Mouse (Mus musculus) stomach, embryonic 14.5 days (tissue): ENCODE data around the gene Wwc1. TPM values are rescaled to one million over a fixed set of nuclear protein-coding genes. Genes with fewer than 3 reads are reported as not detected.
A peak's percentile ranks its signal among the peaks of the same experiment; 100 is the strongest.

ENCODE experiments used
- ATAC-seq: fragments of 200-750 bp; cut with Nextera tagmentation; 2 replicates; pipeline ENCODE4 v1.8.0; 2017; ENCODE audit warnings: low read depth, moderate TSS enrichment; ENCODE audit not compliant: insufficient number of reproducible peaks, insufficient read depth, low FRiP score
- H3K27ac ChIP-seq: fragments of 300-500 bp; sonication (generic); 2 replicates; pipeline ENCODE4 v1.5.1; 2014; ENCODE audit warnings: mild to moderate bottlenecking, low read length, moderate library complexity, mixed read lengths
- H3K27me3 ChIP-seq: fragments of 300-500 bp; sonication (generic); 2 replicates; pipeline ENCODE4 v1.6.1; 2014; ENCODE audit warnings: low read length, control low read depth, mixed read lengths; ENCODE audit not compliant: control insufficient read depth, insufficient read depth
- H3K36me3 ChIP-seq: fragments of 300-500 bp; sonication (generic); 2 replicates; pipeline ENCODE4 v1.6.1; 2014; ENCODE audit warnings: mild to moderate bottlenecking, control low read depth, low read length, moderate library complexity, mixed read lengths; ENCODE audit not compliant: control insufficient read depth, insufficient read depth
- H3K4me1 ChIP-seq: fragments of 300-500 bp; sonication (generic); 2 replicates; pipeline ENCODE4 v1.6.1; 2014; ENCODE audit warnings: low read length, control low read depth, mixed read lengths; ENCODE audit not compliant: control insufficient read depth, insufficient read depth
- H3K4me2 ChIP-seq: fragments of 300-500 bp; sonication (generic); replicated peaks from 2 replicates; pipeline ENCODE4 v1.6.1; 2014; ENCODE audit warnings: low read depth, low read length, control low read depth
- H3K4me3 ChIP-seq: fragments of 300-500 bp; sonication (generic); 2 replicates; pipeline ENCODE4 v1.5.1; 2014; ENCODE audit warnings: low read depth, low read length, control low read depth
- H3K9ac ChIP-seq: fragments of 300-500 bp; sonication (generic); replicated peaks from 2 replicates; pipeline ENCODE4 v1.6.1; 2014; ENCODE audit warnings: low read depth, mild to moderate bottlenecking, control low read depth, low read length, moderate library complexity, mixed read lengths
- H3K9me3 ChIP-seq: fragments of 300-500 bp; sonication (generic); 2 replicates; pipeline ENCODE4 v1.6.1; 2016; ENCODE audit warnings: low read depth, low read length, control low read depth; ENCODE audit not compliant: control insufficient read depth
- WGBS: fragments of 180-500 bp; shearing (Covaris S2); extraction: QIAGEN DNeasy Blood & Tissue Kit; methylation state at CpG from one replicate; pipeline ENCODE4 v1.1.7; 2014; 5-methylcytosine and 5-hydroxymethylcytosine counted together
- polyA plus RNA-seq: library from polyadenylated mRNA; unstranded; fragments of >200 nt; fragmentation: Nextera tagmentation; extraction: Ambion mirVana; gene quantifications from 2 replicates; pipeline ENCODE4 v1.2.1, GENCODE M21; 2014

The Wwc1 gene
- polyA plus RNA-seq, 1 experiment from 2014 or later = 6.8 TPM

DNA sequence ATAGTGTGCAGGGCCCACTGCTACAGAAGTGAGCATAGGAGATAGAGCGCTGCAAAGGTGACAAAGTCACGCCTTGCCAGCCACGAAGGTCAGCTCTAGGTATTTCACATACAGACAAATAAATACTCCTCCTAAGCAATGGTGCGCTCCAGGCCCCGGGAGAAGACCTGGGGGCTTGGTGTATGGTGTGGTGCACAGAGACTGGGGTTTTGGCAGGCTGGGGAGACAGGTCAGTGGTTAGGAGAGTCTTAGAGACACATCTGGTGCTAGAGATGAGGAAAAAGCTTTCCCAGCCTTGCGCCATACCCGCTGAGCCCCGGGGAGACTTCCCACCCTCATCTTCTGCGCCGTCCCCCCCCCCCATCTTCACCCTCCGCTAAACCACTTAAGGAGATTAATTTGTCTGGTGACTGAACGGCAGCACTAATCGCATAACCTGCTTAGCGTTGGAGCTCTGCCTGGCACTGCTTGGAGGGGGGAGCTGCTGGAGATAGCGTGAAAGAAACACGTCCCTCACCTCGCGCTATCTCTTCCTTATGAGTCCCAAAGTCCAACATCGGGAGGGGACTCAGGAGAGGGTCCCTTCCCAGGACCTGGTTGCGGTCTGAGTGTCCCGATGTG, 106.6 kb downstream of the Wwc1 start:
- no peaks in the 10 kb centered on the region; the same call in 1 of the 2 replicates for H3K36me3 ChIP-seq
- no peak overlapping the region for H3K27ac ChIP-seq
- no peaks in the 10 kb centered on the region for H3K27me3 ChIP-seq
- H3K4me3 ChIP-seq = no peak overlapping the region
- no peaks in the 10 kb centered on the region for H3K9me3 ChIP-seq
- H3K4me2 ChIP-seq = 0 out of 2 replicates have a peak overlapping the region, but pooled peaks have one; percentile 10
- no peak for ATAC-seq
- no peaks in the 10 kb centered on the region for H3K4me1 ChIP-seq
- 27% methylated on average over 20 of the region's 21 CpGs for WGBS
- no peak overlapping the region for H3K9ac ChIP-seq

GRCm38 (mm10) chr11:35870961-35871360, 109.4 kb downstream of the Wwc1 start:
- Histone ChIP-seq H3K27me3 (no peaks in the 10 kb centered on the region), H3K4me2 (no peak overlapping the region), H3K4me3 (no peak overlapping the region), H3K36me3 (no peaks in the 10 kb centered on the region; the same call in 1 of the 2 replicates), H3K4me1 (no peaks in the 10 kb centered on the region), H3K27ac (no peak overlapping the region), H3K9me3 (no peaks in the 10 kb centered on the region), H3K9ac (no peak overlapping the region)
- ATAC-seq = no peak
- 93% methylated on average over 9 of the region's 9 CpGs for WGBS

DNA sequence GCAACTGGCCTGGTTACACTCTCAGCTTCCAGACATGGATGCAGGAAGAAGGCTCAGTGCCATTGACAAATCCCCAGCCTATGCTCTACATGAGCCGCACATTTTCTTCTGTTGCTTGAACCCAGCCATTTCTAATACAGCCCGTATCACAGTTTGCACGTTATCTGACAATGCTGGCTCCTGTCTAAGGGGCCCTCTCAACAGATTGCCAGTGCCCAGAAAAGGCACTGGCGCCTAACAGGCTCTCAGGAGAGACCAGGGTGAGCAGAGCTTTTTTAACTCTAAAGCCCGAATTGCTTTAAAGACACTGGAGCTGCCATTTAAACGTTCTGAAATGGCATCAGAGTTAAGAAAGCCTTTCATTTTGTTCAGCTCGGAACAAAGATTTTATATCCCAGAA, 114.2 kb downstream of the Wwc1 start:
- no peak overlapping the region for H3K4me3 ChIP-seq
- no peak overlapping the region for H3K9ac ChIP-seq
- H3K4me1 ChIP-seq = peaks cover 6% of the 10 kb centered on the region; the same call in 1 of the 2 replicates
- H3K4me2 ChIP-seq = no peak overlapping the region
- H3K27me3 ChIP-seq = no peaks in the 10 kb centered on the region
- ATAC-seq = no peak
- H3K27ac ChIP-seq = no peak overlapping the region
- H3K9me3 ChIP-seq = no peaks in the 10 kb centered on the region
- no peaks in the 10 kb centered on the region; the same call in 1 of the 2 replicates for H3K36me3 ChIP-seq
- WGBS = 82% methylated on average over 7 of the region's 7 CpGs

DNA sequence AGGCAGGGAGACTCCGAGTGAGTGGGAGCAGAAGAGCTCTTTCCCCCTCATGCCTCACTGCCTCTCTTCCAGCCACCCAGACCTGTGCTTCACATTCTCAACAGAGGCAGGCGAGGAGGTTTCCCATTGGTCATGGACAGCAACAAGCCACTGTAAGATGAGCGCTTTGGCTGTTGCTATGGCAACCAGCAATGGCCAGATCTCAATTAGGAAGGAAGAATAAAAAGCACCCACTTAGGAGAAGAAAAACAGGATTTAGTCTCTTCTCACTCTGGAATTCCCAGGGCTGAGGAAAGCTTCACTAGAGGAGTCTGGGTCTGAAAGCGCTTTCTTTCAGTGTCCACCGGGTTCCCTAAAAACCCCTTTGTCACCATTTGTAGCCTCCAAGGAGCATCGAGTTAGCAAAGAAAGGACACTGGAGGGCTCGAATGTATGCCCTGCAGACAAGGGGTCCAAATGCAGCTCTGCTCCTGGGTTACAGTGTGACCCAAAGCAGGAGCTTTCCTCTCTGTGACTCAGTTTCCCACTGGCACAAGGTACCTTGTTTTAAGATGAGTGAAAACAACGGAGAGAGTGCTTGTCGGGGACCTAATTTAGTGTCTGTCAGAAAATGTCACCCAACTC, 115.2 kb downstream of the Wwc1 start:
- H3K36me3 ChIP-seq = no peaks in the 10 kb centered on the region; the same call in 1 of the 2 replicates
- H3K27me3 ChIP-seq = no peaks in the 10 kb centered on the region
- WGBS = 38% methylated on average over 9 of the region's 9 CpGs
- no peaks in the 10 kb centered on the region for H3K9me3 ChIP-seq
- peaks cover 6% of the 10 kb centered on the region; the same call in 1 of the 2 replicates for H3K4me1 ChIP-seq
- H3K4me2 ChIP-seq = no peak overlapping the region
- no peak overlapping the region for H3K4me3 ChIP-seq
- no peak overlapping the region for H3K27ac ChIP-seq
- peak; percentile 59; the same call in 1 of the 2 replicates for ATAC-seq
- H3K9ac ChIP-seq = no peak overlapping the region

GRCm38 (mm10) chr11:35863653-35864052, 116.7 kb downstream of the Wwc1 start:
- Histone ChIP-seq H3K27me3 (no peaks in the 10 kb centered on the region), H3K4me1 (peaks cover 6% of the 10 kb centered on the region; the same call in 1 of the 2 replicates), H3K27ac (no peak overlapping the region), H3K36me3 (no peaks in the 10 kb centered on the region), H3K9me3 (no peaks in the 10 kb centered on the region), H3K9ac (no peak overlapping the region), H3K4me3 (no peak overlapping the region), H3K4me2 (no peak overlapping the region)
- no peak for ATAC-seq
- WGBS = 91% methylated on average over 5 of the region's 5 CpGs

DNA sequence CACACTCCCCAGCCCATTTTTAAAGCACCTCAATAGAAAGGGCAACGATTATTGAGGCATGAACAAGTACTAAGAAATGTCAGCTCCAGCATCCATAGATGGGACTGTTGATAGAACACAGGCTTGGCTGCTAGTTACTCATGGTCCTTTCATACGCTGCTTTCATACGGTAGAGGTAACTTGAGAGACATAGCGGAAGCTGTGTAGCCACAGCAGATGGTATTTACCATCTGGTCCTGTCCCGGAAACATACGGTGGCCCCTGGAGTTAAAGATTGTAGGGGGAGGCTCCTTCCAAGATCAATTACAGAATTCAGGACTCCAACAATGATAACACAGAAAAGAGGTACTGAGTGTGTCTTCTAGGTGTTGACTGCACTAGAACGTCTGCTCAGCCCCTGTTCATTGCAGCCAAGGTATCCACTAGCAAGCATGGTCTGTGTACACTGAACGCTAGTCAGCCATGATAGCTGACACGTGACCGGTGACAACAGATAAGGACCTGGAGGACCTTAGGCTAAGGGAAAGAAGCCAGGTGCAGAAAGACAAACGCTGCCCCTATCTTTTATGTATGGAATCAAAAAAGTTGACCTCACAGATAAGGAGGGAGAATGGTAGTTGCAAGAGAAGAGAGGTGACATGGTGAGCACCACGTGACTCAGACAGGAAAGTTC, 122.8 kb downstream of the Wwc1 start:
- no peaks in the 10 kb centered on the region for H3K9me3 ChIP-seq
- ATAC-seq = no peak
- H3K9ac ChIP-seq = no peak overlapping the region
- no peak overlapping the region for H3K27ac ChIP-seq
- H3K27me3 ChIP-seq = no peaks in the 10 kb centered on the region
- no peaks in the 10 kb centered on the region for H3K4me1 ChIP-seq
- no peak overlapping the region for H3K4me3 ChIP-seq
- H3K4me2 ChIP-seq = no peak overlapping the region
- WGBS = 74% methylated on average over 12 of the region's 12 CpGs
- peaks cover 3% of the 10 kb centered on the region; the same call in 1 of the 2 replicates for H3K36me3 ChIP-seq

GRCm38 (mm10) chr11:35856359-35857040, 123.8 kb downstream of the Wwc1 start:
- no peak overlapping the region for H3K4me2 ChIP-seq
- no peaks in the 10 kb centered on the region for H3K27me3 ChIP-seq
- no peak overlapping the region for H3K27ac ChIP-seq
- peaks cover 3% of the 10 kb centered on the region; the same call in 1 of the 2 replicates for H3K36me3 ChIP-seq
- H3K9me3 ChIP-seq = no peaks in the 10 kb centered on the region
- 59% methylated on average over 11 of the region's 11 CpGs for WGBS
- no peak overlapping the region for H3K4me3 ChIP-seq
- H3K4me1 ChIP-seq = no peaks in the 10 kb centered on the region
- no peak for ATAC-seq
- H3K9ac ChIP-seq = no peak overlapping the region

DNA sequence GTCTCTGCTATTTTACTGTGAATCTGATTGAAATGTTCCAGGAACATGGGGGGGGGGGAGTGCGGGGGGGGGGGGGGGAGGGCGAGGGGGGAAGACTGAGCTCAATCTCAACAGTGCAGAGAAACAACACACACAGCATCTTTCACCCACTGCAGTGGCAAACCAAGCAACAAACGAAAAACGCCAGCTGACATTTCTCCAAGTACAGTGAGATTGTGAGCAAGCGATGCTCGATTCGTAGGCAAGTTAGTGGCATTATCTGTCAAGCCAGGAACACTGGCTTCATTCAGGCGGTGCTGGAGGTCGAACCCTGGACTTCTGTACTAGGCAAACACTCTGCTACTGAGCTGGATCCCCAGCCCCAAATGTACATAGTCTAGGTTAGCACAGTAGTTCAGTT, 124.8 kb downstream of the Wwc1 start:
- ATAC-seq = no peak
- H3K27ac ChIP-seq = no peak overlapping the region
- H3K4me3 ChIP-seq = no peak overlapping the region
- peaks cover 3% of the 10 kb centered on the region; the same call in 1 of the 2 replicates for H3K36me3 ChIP-seq
- no peaks in the 10 kb centered on the region for H3K9me3 ChIP-seq
- H3K4me2 ChIP-seq = no peak overlapping the region
- no peak overlapping the region for H3K9ac ChIP-seq
- WGBS = 79% methylated on average over 7 of the region's 9 CpGs
- no peaks in the 10 kb centered on the region for H3K4me1 ChIP-seq
- H3K27me3 ChIP-seq = no peaks in the 10 kb centered on the region
